Mouse (Mus musculus) gastrocnemius, adult 2 months (tissue): Measurements from ENCODE around the gene Metap2. TPM values are rescaled to one million over a fixed set of nuclear protein-coding genes. Genes with fewer than 3 reads are reported as not detected.
A peak's percentile ranks its signal among the peaks of the same experiment; 100 is the strongest.

ENCODE experiments used
- DNase-seq: peaks from one replicate; pipeline ENCODE4 v3.0.0; 2022
- H3K27ac ChIP-seq: fragments of 200-600 bp; 2 replicates; pipeline ENCODE4 v1.8.1; 2022; ENCODE audit warnings: mild to moderate bottlenecking
- H3K4me3 ChIP-seq: fragments of 200-600 bp; 2 replicates; pipeline ENCODE4 v1.8.1; 2022; ENCODE audit warnings: mild to moderate bottlenecking, moderate library complexity
- CTCF ChIP-seq: fragments of 200-600 bp; IDR thresholded peaks from 2 replicates; pipeline ENCODE4 v1.8.1; 2022; ENCODE audit warnings: antibody characterized with exemption, mild to moderate bottlenecking, moderate library complexity
- intact Hi-C: fragments of 180-260 bp; cut with DNase I; formaldehyde crosslinking; loops from one replicate; pipeline ENCODE4 v1.15.1; 2025
- total RNA-seq, 2 experiments: library from RNA; stranded (reverse); gene quantifications; 2 replicates each; pipeline ENCODE4 v1.2.3; 2021

Gene Metap2
- total RNA-seq, 2 experiments from 2014 or later, result 147 to 182 TPM

GRCm38 (mm10) chr10:93924666-93925065 lies 27.8 kb upstream of the Metap2 start:
- no peak for DNase-seq
- no peak for TF ChIP-seq CTCF
- intact Hi-C loops, result loop anchor here (5.0 kb wide), 1 partner anchor 32 kb away; no protein-coding TSS in a partner anchor
- H3K4me3 ChIP-seq, result no peak overlapping the region
- H3K27ac ChIP-seq, result no peak overlapping the region

- DNase-seq, result no peak
- H3K4me3 ChIP-seq, result no peak overlapping the region
- intact Hi-C loops, result no loop called here
- no peak overlapping the region for H3K27ac ChIP-seq
- no peak for TF ChIP-seq CTCF
Observed at GRCm38 (mm10) chr10:93921160-93921559, 24.3 kb upstream of the Metap2 start.

GRCm38 (mm10) chr10:93919227-93919626 lies 22.3 kb upstream of the Metap2 start:
- TF ChIP-seq CTCF, result no peak
- peak overlapping the region; percentile 85 for H3K27ac ChIP-seq
- peak; percentile 63 for DNase-seq
- intact Hi-C loops, result no loop called here
- H3K4me3 ChIP-seq, result peak overlapping the region; percentile 61

- intact Hi-C loops, result no loop called here
- peak overlapping the region; percentile 61 for H3K4me3 ChIP-seq
- peak; percentile 85 for DNase-seq
- H3K27ac ChIP-seq, result peak overlapping the region; percentile 85
- no peak for TF ChIP-seq CTCF
Observed at GRCm38 (mm10) chr10:93918701-93919100, 21.8 kb upstream of the Metap2 start.

DNA sequence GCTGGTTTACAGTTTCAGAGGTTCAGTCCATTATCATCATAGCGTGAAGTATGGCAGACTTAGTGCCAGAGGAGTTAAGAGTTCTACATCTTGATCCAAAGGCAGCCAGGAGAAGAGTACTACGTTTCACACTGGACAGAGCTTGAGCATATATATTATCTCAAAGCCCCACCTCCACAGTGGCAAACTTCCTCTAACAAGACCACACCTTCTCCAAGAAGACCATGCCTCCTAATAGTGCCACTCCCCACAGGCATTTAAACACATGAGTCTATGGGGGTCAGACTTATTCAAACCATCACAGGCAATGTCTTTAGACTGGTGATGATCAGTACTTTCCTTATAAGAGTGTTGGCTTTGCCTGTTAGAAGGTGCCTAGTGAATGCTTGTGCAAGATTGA lies 21.2 kb upstream of the Metap2 start:
- no peak for DNase-seq
- intact Hi-C loops, result no loop called here
- TF ChIP-seq CTCF, result no peak
- Histone ChIP-seq H3K27ac (peak overlapping the region; percentile 85), H3K4me3 (no peak overlapping the region)

- Histone ChIP-seq H3K27ac (no peak overlapping the region), H3K4me3 (no peak overlapping the region)
- DNase-seq, result no peak
- intact Hi-C loops, result no loop called here
- peak; percentile 20; the same call in 1 of the 2 replicates for TF ChIP-seq CTCF
Observed at GRCm38 (mm10) chr10:93916778-93917177, 19.9 kb upstream of the Metap2 start.

DNA sequence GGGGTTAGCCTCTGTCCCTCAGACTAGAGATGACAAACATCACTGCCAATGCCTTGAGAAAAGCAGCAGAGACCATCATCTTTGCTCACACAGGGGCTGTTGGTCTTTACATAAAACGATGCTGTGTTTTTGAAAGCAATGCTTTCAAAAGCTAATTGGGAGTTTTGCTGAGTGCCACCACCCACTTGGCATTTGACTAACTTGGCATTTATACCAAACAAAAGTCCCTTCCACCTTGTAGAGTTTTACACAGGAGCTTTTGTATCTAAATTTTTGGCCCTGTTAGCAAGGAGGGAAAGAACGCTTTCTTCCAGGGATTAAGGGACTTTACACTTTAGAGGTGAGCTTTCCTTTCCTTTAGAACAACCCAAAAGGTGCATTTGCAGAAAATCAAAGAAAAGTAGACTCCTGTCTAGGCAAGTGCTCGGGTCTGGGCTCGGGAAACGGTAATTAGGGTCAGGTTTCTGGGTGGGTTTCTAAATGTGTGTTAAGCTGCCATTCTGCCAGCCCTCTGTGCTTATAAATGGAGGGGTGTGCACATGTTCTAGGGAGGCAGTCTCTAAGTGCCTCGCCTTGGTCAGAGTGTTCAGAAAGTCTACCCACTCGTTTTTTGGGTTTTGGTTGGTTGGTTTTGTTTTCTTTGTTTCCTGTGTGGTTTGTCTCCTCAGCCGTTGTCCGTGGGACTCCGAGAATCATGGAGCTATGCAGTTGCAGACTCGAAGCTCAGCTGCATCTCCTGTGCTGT lies 18.8 kb upstream of the Metap2 start:
- intact Hi-C loops, result no loop called here
- TF ChIP-seq CTCF, result no peak
- no peak for DNase-seq
- no peak overlapping the region for H3K4me3 ChIP-seq
- H3K27ac ChIP-seq, result no peak overlapping the region

- DNase-seq, result no peak
- intact Hi-C loops, result no loop called here
- no peak overlapping the region for H3K4me3 ChIP-seq
- no peak overlapping the region for H3K27ac ChIP-seq
- no peak for TF ChIP-seq CTCF
Observed at GRCm38 (mm10) chr10:93913525-93913924, 16.6 kb upstream of the Metap2 start.

DNA sequence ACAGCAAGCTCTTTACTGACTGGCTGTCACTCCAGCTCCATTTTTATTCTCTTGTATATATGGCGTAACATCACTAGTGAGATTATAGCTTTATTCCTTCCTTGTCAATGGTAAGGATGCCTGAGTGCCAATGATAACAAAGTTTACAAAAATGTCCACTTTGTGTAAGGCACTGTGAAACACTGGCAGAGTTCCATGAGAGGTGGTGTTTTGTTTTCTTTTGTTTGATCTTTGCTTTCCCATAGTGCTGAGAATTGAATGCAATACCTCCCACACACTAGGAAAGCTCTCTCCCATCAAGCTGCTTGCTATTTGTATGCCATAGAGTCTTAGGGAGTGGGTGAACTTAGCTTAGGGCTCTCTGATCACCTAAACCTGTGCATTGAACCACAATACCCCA lies 16.0 kb upstream of the Metap2 start:
- H3K4me3 ChIP-seq, result no peak overlapping the region
- DNase-seq, result no peak
- intact Hi-C loops, result no loop called here
- H3K27ac ChIP-seq, result no peak overlapping the region
- no peak for TF ChIP-seq CTCF

- no peak for DNase-seq
- intact Hi-C loops, result no loop called here
- Histone ChIP-seq H3K4me3 (no peak overlapping the region), H3K27ac (no peak overlapping the region)
- no peak for TF ChIP-seq CTCF
Observed at GRCm38 (mm10) chr10:93912136-93912855, 15.4 kb upstream of the Metap2 start.

DNA sequence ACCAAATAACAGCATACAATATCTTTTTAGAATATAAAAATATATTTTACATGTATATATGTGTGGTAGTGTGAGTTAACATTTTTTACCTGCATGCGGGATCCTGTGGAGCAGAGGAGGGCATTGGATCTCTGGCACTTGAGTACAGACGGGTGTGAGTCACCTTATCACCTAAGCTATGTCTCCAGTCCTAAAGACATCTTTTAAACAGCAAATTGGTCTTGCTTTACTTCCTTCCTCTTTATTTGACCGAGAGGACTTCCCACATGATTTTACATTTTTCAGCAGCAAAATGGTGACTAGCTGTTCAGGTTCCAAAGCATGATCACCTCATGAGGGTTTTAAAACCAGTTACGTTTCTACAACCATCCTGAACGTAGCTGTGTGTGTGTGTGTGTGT lies 14.4 kb upstream of the Metap2 start:
- intact Hi-C loops, result no loop called here
- TF ChIP-seq CTCF, result no peak
- Histone ChIP-seq H3K4me3 (no peak overlapping the region), H3K27ac (no peak overlapping the region)
- DNase-seq, result no peak

- Histone ChIP-seq H3K4me3 (no peak overlapping the region), H3K27ac (no peak overlapping the region)
- intact Hi-C loops, result no loop called here
- no peak for TF ChIP-seq CTCF
- no peak for DNase-seq
Observed at GRCm38 (mm10) chr10:93909811-93910446, 13.0 kb upstream of the Metap2 start.

GRCm38 (mm10) chr10:93909015-93909414 lies 12.1 kb upstream of the Metap2 start:
- Histone ChIP-seq H3K27ac (no peak overlapping the region), H3K4me3 (no peak overlapping the region)
- intact Hi-C loops, result no loop called here
- DNase-seq, result no peak
- TF ChIP-seq CTCF, result no peak
